Mouse (Mus musculus) ES-E14 (cell line): Measurements from ENCODE around the gene Cntn5.

Experiments used
- HCFC1 ChIP-seq: IDR thresholded peaks from 2 replicates; pipeline ENCODE4 v1.6.1; 2012; ENCODE audit warnings: low read length, inconsistent platforms, borderline replicate concordance; ENCODE audit not compliant: insufficient read depth
- ZC3H11A ChIP-seq: IDR thresholded peaks from 2 replicates; pipeline ENCODE4 v1.6.1; 2012; ENCODE audit warnings: low read depth, mild to moderate bottlenecking, inconsistent platforms, low read length, borderline replicate concordance

GRCm38 (mm10) chr9:10525915-10526667 lies 378.5 kb downstream of the Cntn5 start:
- TF ChIP-seq ZC3H11A (no peak), HCFC1 (no peak)
